9 mouse cellular contexts compared by ENCODE assay signal in genomic region chr15:81416763-81417310, GRCm38 (mm10). TPM values are rescaled to one million over a fixed set of nuclear protein-coding genes. Genes with fewer than 3 reads are reported as not detected.
A peak's percentile ranks its signal among the peaks of the same experiment; 100 is the strongest.
DNase-seq lines count a peak whose midpoint lies in the region; ATAC-seq and TF ChIP-seq lines count a peak whose summit lies in the region.
"Not testable (repeated sequence)": the region's sequence is repeated elsewhere in the genome, so short reads cannot be mapped to it uniquely, and the experiment has no call there.
"Had no signal": no experiment of that assay in that cellular context is flagged by ENCODE, and none has a peak within 500 bp of the region (broad histone marks: within the 10 kb centered on the region; RNA-seq: fewer than 3 reads in every experiment).

No protein-coding gene starts in this region.

- H3K27me3 ChIP-seq in heart, embryonic 13.5 days (replicated peaks); liver, embryonic 14.5 days (ENCODE audit: control insufficient read depth, insufficient read depth, low read length); midbrain, embryonic 16.5 days (ENCODE audit: control insufficient read depth, insufficient read depth, low read depth, low read length); spleen, adult 2 months (ENCODE audit: control insufficient read depth, insufficient read depth, low read length): not testable (repeated sequence)

- TF ChIP-seq POLR2A in spleen, adult 2 months (IDR thresholded peaks at IDR 0.05; ENCODE audit: low read depth, low read length): not testable (repeated sequence)

- TF ChIP-seq EP300 in liver, embryonic 14.5 days (IDR thresholded peaks at IDR 0.05; ENCODE audit: low read depth): not testable (repeated sequence)

- not testable (repeated sequence) for H3K27ac ChIP-seq in heart, embryonic 13.5 days (replicated peaks); midbrain, embryonic 16.5 days (ENCODE audit: low read length); spleen, adult 2 months (ENCODE audit: insufficient read depth, low read length)
- peak overlapping the region; percentile 4 for H3K27ac ChIP-seq in liver, embryonic 14.5 days

- not testable (repeated sequence) for H3K9me3 ChIP-seq in heart, embryonic 13.5 days; liver, embryonic 14.5 days (ENCODE audit: control insufficient read depth, low read length); midbrain, embryonic 16.5 days (replicated peaks; ENCODE audit: control insufficient read depth, low read length, poor library complexity, severe bottlenecking)

- peak overlapping the region; percentile 40 for H3K4me3 ChIP-seq in heart, embryonic 13.5 days
- peak overlapping the region; percentile 19 to 20; a peak in 3 of 4 replicates for H3K4me3 ChIP-seq in liver, embryonic 14.5 days (ENCODE audit: insufficient read depth in 1 of 2, low read depth in 2 of 2, low read length in 2 of 2)
- H3K4me3 ChIP-seq in midbrain, embryonic 16.5 days (ENCODE audit: low read depth, low read length): peak overlapping the region; percentile 6; the same call in 1 of the 2 replicates
- H3K4me3 ChIP-seq in spleen, adult 2 months (ENCODE audit: extremely low read depth, insufficient read depth, insufficient read length): peak overlapping the region; percentile 45

- 5% methylated on average over 22 of the region's 22 CpGs for WGBS in heart, embryonic 13.5 days
- 9% methylated on average over 22 of the region's 22 CpGs for WGBS in liver, embryonic 14.5 days (ENCODE audit: insufficient replicate concordance)
- WGBS in midbrain, embryonic 16.5 days: 6% methylated on average over 22 of the region's 22 CpGs
- 3% methylated on average over 22 of the region's 22 CpGs for WGBS in spleen, adult 2 months

- peak overlapping the region; percentile 75 for H3K9ac ChIP-seq in heart, embryonic 13.5 days
- H3K9ac ChIP-seq in liver, embryonic 14.5 days (replicated peaks): peak overlapping the region; percentile 53
- 0 out of 2 replicates have a peak overlapping the region, but pooled peaks have one; percentile 34 for H3K9ac ChIP-seq in midbrain, embryonic 16.5 days (ENCODE audit: low read depth, low read length)

- peak overlapping the region; percentile 70 for H3K4me2 ChIP-seq in heart, embryonic 13.5 days
- peak overlapping the region; percentile 70 for H3K4me2 ChIP-seq in liver, embryonic 14.5 days (ENCODE audit: low read depth)
- peak overlapping the region; percentile 45 for H3K4me2 ChIP-seq in midbrain, embryonic 16.5 days (ENCODE audit: low read length)

- H3K4me1 ChIP-seq in heart, embryonic 13.5 days; midbrain, embryonic 16.5 days (ENCODE audit: control insufficient read depth, insufficient read depth, low read length); spleen, adult 2 months (ENCODE audit: control insufficient read depth, insufficient read depth, insufficient read length): not testable (repeated sequence)
- H3K4me1 ChIP-seq in liver, embryonic 14.5 days (replicated peaks; ENCODE audit: control insufficient read depth in 2 of 2, insufficient read depth in 2 of 2, low read length in 1 of 2): peaks cover 17 to 22% of the 10 kb centered on the region in 2 experiments

- peak; percentile 84 for ATAC-seq in erythroid progenitor cell, adult 5-6 weeks (replicated peaks; ENCODE audit: low FRiP score, poor library complexity, severe bottlenecking)
- peak; percentile 66; the same call in 1 of the 2 replicates for ATAC-seq in heart, embryonic 13.5 days (ENCODE audit: extremely low read depth, insufficient number of reproducible peaks, low FRiP score, low TSS enrichment)
- ATAC-seq in liver, embryonic 14.5 days (ENCODE audit: insufficient read depth): peak; percentile 88
- ATAC-seq in midbrain, embryonic 16.5 days: not testable (repeated sequence)

- TF ChIP-seq CTCF in liver, embryonic 14.5 days (IDR thresholded peaks at IDR 0.05; ENCODE audit: low read depth): peak; percentile 23; the same call in 1 of the 2 replicates
- not testable (repeated sequence) for TF ChIP-seq CTCF in spleen, adult 2 months (IDR thresholded peaks at IDR 0.05; ENCODE audit: extremely low read depth, insufficient read depth, insufficient read length, insufficient replicate concordance)

- peaks cover 17% of the 10 kb centered on the region for H3K36me3 ChIP-seq in heart, embryonic 13.5 days
- H3K36me3 ChIP-seq in liver, embryonic 14.5 days (replicated peaks; ENCODE audit: control insufficient read depth, insufficient read depth, low read depth); midbrain, embryonic 16.5 days (ENCODE audit: control insufficient read depth, insufficient read depth, low read length); spleen, adult 2 months (ENCODE audit: control insufficient read depth, insufficient read depth, low read length): not testable (repeated sequence)

- peak; percentile 29 to 40 for DNase-seq in adrenal gland, adult 18-20 months (ENCODE audit: low spot score in 2 of 2)
- DNase-seq in kidney, adult 18-20 months: peak; percentile 73
- peak; percentile 62 to 66 (median 63) for DNase-seq in liver, embryonic 14.5 days (ENCODE audit: low read depth in 3 of 3, low spot score in 3 of 3)
- peak in 1 of 2 experiments; percentile 58 for DNase-seq in spleen, adult 2 months (ENCODE audit: low read depth in 1 of 2, low spot score in 2 of 2)
- DNase-seq in urinary bladder, postnatal 36 days (ENCODE audit: low spot score in 2 of 2): peak; percentile 53 to 75

RNA-seq across cellular contexts. Expression of gene Dnajb7, which starts 8.7 kb away (rescaled TPM):
- not detected for total RNA-seq in adrenal gland, adult 18-20 months (2021)
- not detected in 2 replicates for total RNA-seq in erythroid progenitor cell, adult 5-6 weeks (2015; ENCODE audit: low replicate concordance)
- not detected in 2 replicates for total RNA-seq in erythroid progenitor cell, adult 5-6 weeks (2017; ENCODE audit: low replicate concordance)
- 0.72 and 1.5 TPM in 2 replicates for polyA plus RNA-seq in heart, embryonic 13.5 days (2015; fragmentation: Nextera tagmentation; extraction: Ambion mirVana)
- not detected in 2 replicates for polyA plus RNA-seq in liver, embryonic 14.5 days (2012; rRNA removed)
- polyA plus RNA-seq in liver, embryonic 14.5 days (2014; fragmentation: Nextera tagmentation; extraction: Ambion mirVana): 0.18 and 0.27 TPM in 2 replicates
- 1.0 and 2.2 TPM in 2 replicates for polyA plus RNA-seq in midbrain, embryonic 16.5 days (2015; fragmentation: Nextera tagmentation; extraction: Ambion mirVana)
- polyA plus RNA-seq in spleen, adult 2 months (2012; rRNA removed): 0.09 TPM in 1 of 2 replicates, not detected in the other
- total RNA-seq: gastrocnemius, postnatal 4 days had no signal

RNA-seq across cellular contexts. Expression of gene Xpnpep3, which starts 16.9 kb away (rescaled TPM):
- total RNA-seq in adrenal gland, adult 18-20 months (2021): 10 to 100 TPM; 28.0 to 30.1 TPM
- 12.6 and 16.9 TPM in 2 replicates for total RNA-seq in erythroid progenitor cell, adult 5-6 weeks (2015; ENCODE audit: low replicate concordance)
- total RNA-seq in erythroid progenitor cell, adult 5-6 weeks (2017; ENCODE audit: low replicate concordance): 8.6 and 20.8 TPM in 2 replicates
- 9.9 and 10.8 TPM in 2 replicates for polyA plus RNA-seq in heart, embryonic 13.5 days (2015; fragmentation: Nextera tagmentation; extraction: Ambion mirVana)
- polyA plus RNA-seq in liver, embryonic 14.5 days (2012; rRNA removed): 2.7 and 3.2 TPM in 2 replicates
- 2.8 and 3.0 TPM in 2 replicates for polyA plus RNA-seq in liver, embryonic 14.5 days (2014; fragmentation: Nextera tagmentation; extraction: Ambion mirVana)
- polyA plus RNA-seq in midbrain, embryonic 16.5 days (2015; fragmentation: Nextera tagmentation; extraction: Ambion mirVana): 9.6 and 10.0 TPM in 2 replicates
- 7.1 and 8.7 TPM in 2 replicates for polyA plus RNA-seq in spleen, adult 2 months (2012; rRNA removed)

RNA-seq across cellular contexts. Expression of gene St13, which starts 17.0 kb away (rescaled TPM):
- total RNA-seq in adrenal gland, adult 18-20 months (2021): 100 to 1,000 TPM; 319 to 323 TPM
- total RNA-seq in erythroid progenitor cell, adult 5-6 weeks (2015; ENCODE audit: low replicate concordance): 22.7 and 30.6 TPM in 2 replicates
- total RNA-seq in erythroid progenitor cell, adult 5-6 weeks (2017; ENCODE audit: low replicate concordance): 34.4 and 46.5 TPM in 2 replicates
- 115 and 125 TPM in 2 replicates for polyA plus RNA-seq in heart, embryonic 13.5 days (2015; fragmentation: Nextera tagmentation; extraction: Ambion mirVana)
- polyA plus RNA-seq in liver, embryonic 14.5 days (2012; rRNA removed): 10.6 and 36.2 TPM in 2 replicates
- 48.3 and 53.7 TPM in 2 replicates for polyA plus RNA-seq in liver, embryonic 14.5 days (2014; fragmentation: Nextera tagmentation; extraction: Ambion mirVana)
- 216 and 221 TPM in 2 replicates for polyA plus RNA-seq in midbrain, embryonic 16.5 days (2015; fragmentation: Nextera tagmentation; extraction: Ambion mirVana)
- 14.1 and 16.2 TPM in 2 replicates for polyA plus RNA-seq in spleen, adult 2 months (2012; rRNA removed)

RNA-seq across cellular contexts. Expression of gene Rbx1, which starts 49.3 kb away (rescaled TPM):
- total RNA-seq in adrenal gland, adult 18-20 months (2021): 100 to 1,000 TPM; 133 to 140 TPM
- total RNA-seq in erythroid progenitor cell, adult 5-6 weeks (2015; ENCODE audit: low replicate concordance): 65.4 and 79.6 TPM in 2 replicates
- 52.0 and 67.4 TPM in 2 replicates for total RNA-seq in erythroid progenitor cell, adult 5-6 weeks (2017; ENCODE audit: low replicate concordance)
- polyA plus RNA-seq in heart, embryonic 13.5 days (2015; fragmentation: Nextera tagmentation; extraction: Ambion mirVana): 308 and 402 TPM in 2 replicates
- polyA plus RNA-seq in liver, embryonic 14.5 days (2012; rRNA removed): 44.1 and 81.7 TPM in 2 replicates
- polyA plus RNA-seq in liver, embryonic 14.5 days (2014; fragmentation: Nextera tagmentation; extraction: Ambion mirVana): 293 and 298 TPM in 2 replicates
- 396 and 416 TPM in 2 replicates for polyA plus RNA-seq in midbrain, embryonic 16.5 days (2015; fragmentation: Nextera tagmentation; extraction: Ambion mirVana)
- polyA plus RNA-seq in spleen, adult 2 months (2012; rRNA removed): 32.3 and 32.9 TPM in 2 replicates

RNA-seq across cellular contexts. Expression of gene Slc25a17, which starts 56.2 kb away (rescaled TPM):
- 100 to 1,000 TPM in 1 of 2 experiments, 10 to 100 TPM in 1; 62.3 to 108 TPM for total RNA-seq in adrenal gland, adult 18-20 months (2021)
- 18.0 and 36.0 TPM in 2 replicates for total RNA-seq in erythroid progenitor cell, adult 5-6 weeks (2015; ENCODE audit: low replicate concordance)
- 17.8 and 35.9 TPM in 2 replicates for total RNA-seq in erythroid progenitor cell, adult 5-6 weeks (2017; ENCODE audit: low replicate concordance)
- 50.6 and 52.9 TPM in 2 replicates for polyA plus RNA-seq in heart, embryonic 13.5 days (2015; fragmentation: Nextera tagmentation; extraction: Ambion mirVana)
- polyA plus RNA-seq in liver, embryonic 14.5 days (2012; rRNA removed): 23.7 and 25.1 TPM in 2 replicates
- 40.0 and 40.2 TPM in 2 replicates for polyA plus RNA-seq in liver, embryonic 14.5 days (2014; fragmentation: Nextera tagmentation; extraction: Ambion mirVana)
- polyA plus RNA-seq in midbrain, embryonic 16.5 days (2015; fragmentation: Nextera tagmentation; extraction: Ambion mirVana): 136 and 141 TPM in 2 replicates
- 9.9 and 10.5 TPM in 2 replicates for polyA plus RNA-seq in spleen, adult 2 months (2012; rRNA removed)
